Mouse (Mus musculus): ENCODE data around the gene Gimap8. TPM values are rescaled to one million over a fixed set of nuclear protein-coding genes. Genes with fewer than 3 reads are reported as not detected.

Gimap8 gene
- polyA plus RNA-seq, 1 experiment from 2014 or later = 0.17 TPM

- DNase-seq = no peak
- no peak overlapping the region for H3K27ac ChIP-seq (replicated peaks; ENCODE audit: low read depth, low read length)
- H3K36me3 ChIP-seq (ENCODE audit: control insufficient read depth, insufficient read depth, low read length) = no peaks in the 10 kb centered on the region
- no peak for ATAC-seq (ENCODE audit: low FRiP score, low TSS enrichment)
- no peaks in the 10 kb centered on the region for H3K4me1 ChIP-seq (ENCODE audit: control insufficient read depth, insufficient read depth, low read length)
- H3K9ac ChIP-seq (replicated peaks; ENCODE audit: low read length) = no peak overlapping the region
- no peak overlapping the region for H3K4me2 ChIP-seq (ENCODE audit: low read length)
- H3K4me3 ChIP-seq (replicated peaks; ENCODE audit: low read depth, low read length) = no peak overlapping the region
- WGBS = 51% methylated on average over 4 of the region's 4 CpGs
- H3K27me3 ChIP-seq (ENCODE audit: control insufficient read depth, insufficient read depth, low read length) = no peaks in the 10 kb centered on the region
- no peaks in the 10 kb centered on the region for H3K9me3 ChIP-seq (ENCODE audit: control insufficient read depth, low read length)
These were observed 37.8 kb downstream of the Gimap8 start for GRCm38 (mm10) chr6:48684806-48685205.

GRCm38 (mm10) chr6:48685251-48685650, 38.2 kb downstream of the Gimap8 start:
- H3K27ac ChIP-seq (replicated peaks; ENCODE audit: low read depth, low read length) = no peak overlapping the region
- H3K4me2 ChIP-seq (ENCODE audit: low read length) = no peak overlapping the region
- no peak overlapping the region for H3K9ac ChIP-seq (replicated peaks; ENCODE audit: low read length)
- H3K4me3 ChIP-seq (replicated peaks; ENCODE audit: low read depth, low read length) = no peak overlapping the region
- no peaks in the 10 kb centered on the region for H3K9me3 ChIP-seq (ENCODE audit: control insufficient read depth, low read length)
- ATAC-seq (ENCODE audit: low FRiP score, low TSS enrichment) = no peak
- whole genome bisulfite sequencing = 90% methylated on average over 2 of the region's 2 CpGs
- DNase-seq = no peak
- H3K36me3 ChIP-seq (ENCODE audit: control insufficient read depth, insufficient read depth, low read length) = no peaks in the 10 kb centered on the region
- H3K4me1 ChIP-seq (ENCODE audit: control insufficient read depth, insufficient read depth, low read length) = no peaks in the 10 kb centered on the region
- H3K27me3 ChIP-seq (ENCODE audit: control insufficient read depth, insufficient read depth, low read length) = no peaks in the 10 kb centered on the region

GRCm38 (mm10) chr6:48685694-48686665, 38.9 kb downstream of the Gimap8 start:
- DNase-seq = no peak
- Histone ChIP-seq H3K4me1 (ENCODE audit: control insufficient read depth, insufficient read depth, low read length) (no peaks in the 10 kb centered on the region), H3K9me3 (ENCODE audit: control insufficient read depth, low read length) (no peaks in the 10 kb centered on the region), H3K36me3 (ENCODE audit: control insufficient read depth, insufficient read depth, low read length) (no peaks in the 10 kb centered on the region), H3K4me3 (replicated peaks; ENCODE audit: low read depth, low read length) (no peak overlapping the region), H3K4me2 (ENCODE audit: low read length) (no peak overlapping the region), H3K27me3 (ENCODE audit: control insufficient read depth, insufficient read depth, low read length) (no peaks in the 10 kb centered on the region), H3K27ac (replicated peaks; ENCODE audit: low read depth, low read length) (no peak overlapping the region), H3K9ac (replicated peaks; ENCODE audit: low read length) (no peak overlapping the region)
- WGBS = 87% methylated on average over 7 of the region's 7 CpGs
- ATAC-seq (ENCODE audit: low FRiP score, low TSS enrichment) = no peak

- Histone ChIP-seq H3K4me1 (ENCODE audit: control insufficient read depth, insufficient read depth, low read length) (no peaks in the 10 kb centered on the region), H3K27me3 (ENCODE audit: control insufficient read depth, insufficient read depth, low read length) (no peaks in the 10 kb centered on the region), H3K36me3 (ENCODE audit: control insufficient read depth, insufficient read depth, low read length) (no peaks in the 10 kb centered on the region), H3K9me3 (ENCODE audit: control insufficient read depth, low read length) (no peaks in the 10 kb centered on the region), H3K9ac (replicated peaks; ENCODE audit: low read length) (no peak overlapping the region), H3K4me2 (ENCODE audit: low read length) (no peak overlapping the region), H3K4me3 (replicated peaks; ENCODE audit: low read depth, low read length) (no peak overlapping the region), H3K27ac (replicated peaks; ENCODE audit: low read depth, low read length) (no peak overlapping the region)
- no peak for DNase-seq
- ATAC-seq (ENCODE audit: low FRiP score, low TSS enrichment) = no peak
- 74% methylated on average over 2 of the region's 2 CpGs for WGBS
These were observed 40.0 kb downstream of the Gimap8 start for GRCm38 (mm10) chr6:48687077-48687476.

- no peak overlapping the region for H3K4me2 ChIP-seq (ENCODE audit: low read length)
- ATAC-seq (ENCODE audit: low FRiP score, low TSS enrichment) = no peak
- no peak overlapping the region for H3K4me3 ChIP-seq (replicated peaks; ENCODE audit: low read depth, low read length)
- H3K9me3 ChIP-seq (ENCODE audit: control insufficient read depth, low read length) = no peaks in the 10 kb centered on the region
- H3K9ac ChIP-seq (replicated peaks; ENCODE audit: low read length) = no peak overlapping the region
- DNase-seq = no peak
- no peaks in the 10 kb centered on the region for H3K27me3 ChIP-seq (ENCODE audit: control insufficient read depth, insufficient read depth, low read length)
- no peaks in the 10 kb centered on the region for H3K36me3 ChIP-seq (ENCODE audit: control insufficient read depth, insufficient read depth, low read length)
- H3K4me1 ChIP-seq (ENCODE audit: control insufficient read depth, insufficient read depth, low read length) = no peaks in the 10 kb centered on the region
- WGBS = 91% methylated on average over 2 of the region's 2 CpGs
- H3K27ac ChIP-seq (replicated peaks; ENCODE audit: low read depth, low read length) = no peak overlapping the region
These were observed 42.3 kb downstream of the Gimap8 start for GRCm38 (mm10) chr6:48689320-48689719.

- no peak overlapping the region for H3K9ac ChIP-seq (replicated peaks; ENCODE audit: low read length)
- H3K4me3 ChIP-seq (replicated peaks; ENCODE audit: low read depth, low read length) = no peak overlapping the region
- DNase-seq (no peak), ATAC-seq (ENCODE audit: low FRiP score, low TSS enrichment) (no peak)
- no peaks in the 10 kb centered on the region for H3K36me3 ChIP-seq (ENCODE audit: control insufficient read depth, insufficient read depth, low read length)
- no peaks in the 10 kb centered on the region for H3K4me1 ChIP-seq (ENCODE audit: control insufficient read depth, insufficient read depth, low read length)
- H3K27me3 ChIP-seq (ENCODE audit: control insufficient read depth, insufficient read depth, low read length) = no peaks in the 10 kb centered on the region
- WGBS = 91% methylated on average over 6 of the region's 6 CpGs
- H3K4me2 ChIP-seq (ENCODE audit: low read length) = no peak overlapping the region
- H3K27ac ChIP-seq (replicated peaks; ENCODE audit: low read depth, low read length) = no peak overlapping the region
- no peaks in the 10 kb centered on the region for H3K9me3 ChIP-seq (ENCODE audit: control insufficient read depth, low read length)
These were observed 45.9 kb downstream of the Gimap8 start for GRCm38 (mm10) chr6:48692962-48693361.

- no peak for ATAC-seq (ENCODE audit: low FRiP score, low TSS enrichment)
These were observed 50.0 kb downstream of the Gimap8 start for GRCm38 (mm10) chr6:48696830-48697554.

GRCm38 (mm10) chr6:48697555-48697930, 50.5 kb downstream of the Gimap8 start:
- H3K36me3 ChIP-seq (ENCODE audit: control insufficient read depth, insufficient read depth, low read length) = no peaks in the 10 kb centered on the region
- no peaks in the 10 kb centered on the region for H3K4me1 ChIP-seq (ENCODE audit: control insufficient read depth, insufficient read depth, low read length)
- no peak overlapping the region for H3K4me2 ChIP-seq (ENCODE audit: low read length)
- H3K27me3 ChIP-seq (ENCODE audit: control insufficient read depth, insufficient read depth, low read length) = no peaks in the 10 kb centered on the region
- no peak overlapping the region for H3K27ac ChIP-seq (replicated peaks; ENCODE audit: low read depth, low read length)
- no peaks in the 10 kb centered on the region for H3K9me3 ChIP-seq (ENCODE audit: control insufficient read depth, low read length)
- H3K9ac ChIP-seq (replicated peaks; ENCODE audit: low read length) = no peak overlapping the region
- H3K4me3 ChIP-seq (replicated peaks; ENCODE audit: low read depth, low read length) = no peak overlapping the region
- 75% methylated on average over 1 of the region's 1 CpGs for WGBS
- ATAC-seq (ENCODE audit: low FRiP score, low TSS enrichment) (no peak), DNase-seq (no peak)

More at GRCm38 (mm10) chr6:48696830-48697554, 50.0 kb downstream of the Gimap8 start:
- WGBS = 86% methylated on average over 4 of the region's 4 CpGs
- no peaks in the 10 kb centered on the region for H3K27me3 ChIP-seq (ENCODE audit: control insufficient read depth, insufficient read depth, low read length)
- H3K9me3 ChIP-seq (ENCODE audit: control insufficient read depth, low read length) = no peaks in the 10 kb centered on the region
- no peaks in the 10 kb centered on the region for H3K36me3 ChIP-seq (ENCODE audit: control insufficient read depth, insufficient read depth, low read length)
- H3K27ac ChIP-seq (replicated peaks; ENCODE audit: low read depth, low read length) = no peak overlapping the region
- no peak for DNase-seq
- no peak overlapping the region for H3K4me2 ChIP-seq (ENCODE audit: low read length)
- H3K9ac ChIP-seq (replicated peaks; ENCODE audit: low read length) = no peak overlapping the region
- no peak overlapping the region for H3K4me3 ChIP-seq (replicated peaks; ENCODE audit: low read depth, low read length)
- no peaks in the 10 kb centered on the region for H3K4me1 ChIP-seq (ENCODE audit: control insufficient read depth, insufficient read depth, low read length)
